Mouse (Mus musculus): ENCODE results near the gene Eefsec.

DNA sequence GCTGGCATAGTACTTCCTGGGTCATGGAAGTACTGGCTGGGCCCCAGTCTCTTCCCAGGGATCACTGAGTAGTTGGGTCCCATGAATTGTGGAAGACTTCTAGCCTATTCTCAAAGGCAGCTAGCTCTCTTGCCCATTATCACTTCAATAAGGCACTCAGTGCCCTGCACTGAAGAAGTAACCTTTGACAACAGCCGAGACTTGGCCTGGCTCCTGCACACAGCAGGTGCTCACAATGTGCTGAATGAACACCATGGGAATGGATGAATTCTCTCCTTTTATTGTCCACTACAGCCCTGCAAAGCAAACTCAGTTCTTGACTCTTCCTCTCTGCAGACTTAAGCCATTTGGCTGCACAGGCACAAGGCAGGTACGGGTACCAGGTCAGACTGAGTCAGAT, 101.0 kb downstream of the Eefsec start:
- TF ChIP-seq EP300 (IDR thresholded peaks at IDR 0.05; ENCODE audit: insufficient read depth, low read depth, low read length) (no peak), POLR2A (IDR thresholded peaks at IDR 0.05; ENCODE audit: insufficient read depth, low read length) (no peak)
